Mouse (Mus musculus): Measurements from ENCODE around the gene Klf2. TPM values are rescaled to one million over a fixed set of nuclear protein-coding genes. Genes with fewer than 3 reads are reported as not detected.

Gene Klf2
- total RNA-seq, 2 experiments from 2014 or later: 15.2 to 23.6 TPM

- DNase-seq (ENCODE audit: low spot score in 2 of 2): no peak
Measured at GRCm38 (mm10) chr8:72330806-72331516, 12.1 kb downstream of the Klf2 start.

GRCm38 (mm10) chr8:72331631-72332030 is 12.8 kb downstream of the Klf2 start:
- DNase-seq (ENCODE audit: low spot score in 2 of 2): no peak

GRCm38 (mm10) chr8:72333429-72334143 is 14.8 kb downstream of the Klf2 start:
- no peak for DNase-seq (ENCODE audit: low spot score in 2 of 2)

- DNase-seq (ENCODE audit: low spot score in 2 of 2): no peak
Measured at GRCm38 (mm10) chr8:72334144-72334641, 15.4 kb downstream of the Klf2 start.

- DNase-seq (ENCODE audit: low spot score in 2 of 2): no peak
Measured at GRCm38 (mm10) chr8:72336273-72336672, 17.4 kb downstream of the Klf2 start.

GRCm38 (mm10) chr8:72337034-72337433 is 18.2 kb downstream of the Klf2 start:
- DNase-seq (ENCODE audit: low spot score in 2 of 2): no peak

GRCm38 (mm10) chr8:72342556-72343300 is 23.9 kb downstream of the Klf2 start:
- DNase-seq (ENCODE audit: low spot score in 2 of 2): no peak

- no peak for DNase-seq (ENCODE audit: low spot score in 2 of 2)
Measured at GRCm38 (mm10) chr8:72343725-72344124, 24.9 kb downstream of the Klf2 start.

- no peak for DNase-seq (ENCODE audit: low spot score in 2 of 2)
Measured at GRCm38 (mm10) chr8:72347553-72347952, 28.7 kb downstream of the Klf2 start.

GRCm38 (mm10) chr8:72348114-72348513 is 29.3 kb downstream of the Klf2 start:
- DNase-seq (ENCODE audit: low spot score in 2 of 2): no peak

GRCm38 (mm10) chr8:72348956-72349355 is 30.1 kb downstream of the Klf2 start:
- DNase-seq (ENCODE audit: low spot score in 2 of 2): no peak

- DNase-seq (ENCODE audit: low spot score in 2 of 2): no peak
Measured at GRCm38 (mm10) chr8:72349838-72350237, 31.0 kb downstream of the Klf2 start.

GRCm38 (mm10) chr8:72350727-72351126 is 31.9 kb downstream of the Klf2 start:
- no peak for DNase-seq (ENCODE audit: low spot score in 2 of 2)

- DNase-seq (ENCODE audit: low spot score in 2 of 2): no peak
Measured at GRCm38 (mm10) chr8:72351405-72352005, 32.7 kb downstream of the Klf2 start.

- no peak for DNase-seq (ENCODE audit: low spot score in 2 of 2)
Measured at GRCm38 (mm10) chr8:72352951-72353699, 34.3 kb downstream of the Klf2 start.

GRCm38 (mm10) chr8:72353700-72354045 is 34.8 kb downstream of the Klf2 start:
- DNase-seq (ENCODE audit: low spot score in 2 of 2): no peak

GRCm38 (mm10) chr8:72354272-72354671 is 35.4 kb downstream of the Klf2 start:
- peak in 1 of 2 experiments; percentile 29 for DNase-seq (ENCODE audit: low spot score in 2 of 2)

- DNase-seq (ENCODE audit: low spot score in 2 of 2): no peak
Measured at GRCm38 (mm10) chr8:72356593-72356992, 37.8 kb downstream of the Klf2 start.

- DNase-seq (ENCODE audit: low spot score in 2 of 2): no peak
Measured at GRCm38 (mm10) chr8:72360162-72360561, 41.3 kb downstream of the Klf2 start.

GRCm38 (mm10) chr8:72362754-72363153 is 43.9 kb downstream of the Klf2 start:
- peak; percentile 40 to 41 for DNase-seq (ENCODE audit: low spot score in 2 of 2)

- no peak for DNase-seq (ENCODE audit: low spot score in 2 of 2)
Measured at GRCm38 (mm10) chr8:72363457-72363856, 44.6 kb downstream of the Klf2 start.
